Mouse (Mus musculus): ENCODE data around the gene Psph. TPM values are rescaled to one million over a fixed set of nuclear protein-coding genes. Genes with fewer than 3 reads are reported as not detected.
A peak's percentile ranks its signal among the peaks of the same experiment; 100 is the strongest.
"Not testable (repeated sequence)": the region's sequence is repeated elsewhere in the genome, so short reads cannot be mapped to it uniquely, and the experiment has no call there.

The Psph gene
- 10 to 100 TPM; 21.9 to 23.6 TPM for total RNA-seq (2021)

GRCm38 (mm10) chr5:129786818-129787790, at the start of gene Psph:
Gene Psph, minus strand, starts transcription at chr5:129787449.
- peak; percentile 98 to 99 for DNase-seq (ENCODE audit: extremely low spot score in 1 of 2, low spot score in 2 of 2)
- intact Hi-C loops (cut with DNase I): no loop called here

GRCm38 (mm10) chr5:129790591-129790990, 3.3 kb upstream of the Psph start:
- intact Hi-C loops (cut with DNase I); DNase-seq (ENCODE audit: extremely low spot score in 1 of 2, low spot score in 2 of 2): not testable (repeated sequence)

- no peak for DNase-seq (ENCODE audit: extremely low spot score in 1 of 2, low spot score in 2 of 2)
- intact Hi-C loops (cut with DNase I): no loop called here
Measured at GRCm38 (mm10) chr5:129787818-129788593, 757 bp upstream of the Psph start.

GRCm38 (mm10) chr5:129786161-129786560, 1.1 kb downstream of the Psph start:
- DNase-seq (ENCODE audit: extremely low spot score in 1 of 2, low spot score in 2 of 2): no peak
- intact Hi-C loops (cut with DNase I): no loop called here

- DNase-seq (ENCODE audit: extremely low spot score in 1 of 2, low spot score in 2 of 2): no peak
- intact Hi-C loops (cut with DNase I): no loop called here
Measured at GRCm38 (mm10) chr5:129785235-129785870, 1.9 kb downstream of the Psph start.

GRCm38 (mm10) chr5:129782211-129782610, 5.0 kb downstream of the Psph start:
- no peak for DNase-seq (ENCODE audit: extremely low spot score in 1 of 2, low spot score in 2 of 2)
- intact Hi-C loops (cut with DNase I): no loop called here

- intact Hi-C loops (cut with DNase I): no loop called here
- no peak for DNase-seq (ENCODE audit: extremely low spot score in 1 of 2, low spot score in 2 of 2)
Measured at GRCm38 (mm10) chr5:129780131-129780530, 7.1 kb downstream of the Psph start.

GRCm38 (mm10) chr5:129778996-129779716, 8.1 kb downstream of the Psph start:
- intact Hi-C loops (cut with DNase I): no loop called here

GRCm38 (mm10) chr5:129778348-129778995, 8.8 kb downstream of the Psph start:
- no peak for DNase-seq (ENCODE audit: extremely low spot score in 1 of 2, low spot score in 2 of 2)
- intact Hi-C loops (cut with DNase I): no loop called here

More at GRCm38 (mm10) chr5:129778996-129779716, 8.1 kb downstream of the Psph start:
- DNase-seq (ENCODE audit: extremely low spot score in 1 of 2, low spot score in 2 of 2): peak; percentile 79 to 88

- DNase-seq (ENCODE audit: extremely low spot score in 1 of 2, low spot score in 2 of 2): no peak
- intact Hi-C loops (cut with DNase I): no loop called here
Measured at GRCm38 (mm10) chr5:129774661-129775060, 12.6 kb downstream of the Psph start.

- intact Hi-C loops (cut with DNase I); DNase-seq (ENCODE audit: extremely low spot score in 1 of 2, low spot score in 2 of 2): not testable (repeated sequence)
Measured at GRCm38 (mm10) chr5:129773330-129773729, 13.9 kb downstream of the Psph start.

GRCm38 (mm10) chr5:129772433-129772832, 14.8 kb downstream of the Psph start:
- DNase-seq (ENCODE audit: extremely low spot score in 1 of 2, low spot score in 2 of 2): no peak
- intact Hi-C loops (cut with DNase I): no loop called here

- intact Hi-C loops (cut with DNase I): no loop called here
- no peak for DNase-seq (ENCODE audit: extremely low spot score in 1 of 2, low spot score in 2 of 2)
Measured at GRCm38 (mm10) chr5:129770443-129771355, 16.6 kb downstream of the Psph start.

- DNase-seq (ENCODE audit: extremely low spot score in 1 of 2, low spot score in 2 of 2): peak; percentile 50 to 67
- intact Hi-C loops (cut with DNase I): no loop called here
Measured at GRCm38 (mm10) chr5:129761865-129762540, 25.2 kb downstream of the Psph start.

- DNase-seq (ENCODE audit: extremely low spot score in 1 of 2, low spot score in 2 of 2): no peak
- intact Hi-C loops (cut with DNase I): no loop called here
Measured at GRCm38 (mm10) chr5:129759929-129760480, 27.2 kb downstream of the Psph start.

GRCm38 (mm10) chr5:129756886-129757285, 30.4 kb downstream of the Psph start:
- intact Hi-C loops (cut with DNase I): no loop called here
- DNase-seq (ENCODE audit: extremely low spot score in 1 of 2, low spot score in 2 of 2): no peak
